Mouse (Mus musculus) brain, adult 2 months (tissue): Measurements from ENCODE around the gene Gspt1.
A peak's percentile ranks its signal among the peaks of the same experiment; 100 is the strongest.
"Not testable (repeated sequence)": the region's sequence is repeated elsewhere in the genome, so short reads cannot be mapped to it uniquely, and the experiment has no call there.

Experiments
- DNase-seq: peaks from one replicate; pipeline ENCODE4 v3.0.0; 2011; ENCODE audit warnings: low read depth, low spot score

Gspt1 gene

DNA sequence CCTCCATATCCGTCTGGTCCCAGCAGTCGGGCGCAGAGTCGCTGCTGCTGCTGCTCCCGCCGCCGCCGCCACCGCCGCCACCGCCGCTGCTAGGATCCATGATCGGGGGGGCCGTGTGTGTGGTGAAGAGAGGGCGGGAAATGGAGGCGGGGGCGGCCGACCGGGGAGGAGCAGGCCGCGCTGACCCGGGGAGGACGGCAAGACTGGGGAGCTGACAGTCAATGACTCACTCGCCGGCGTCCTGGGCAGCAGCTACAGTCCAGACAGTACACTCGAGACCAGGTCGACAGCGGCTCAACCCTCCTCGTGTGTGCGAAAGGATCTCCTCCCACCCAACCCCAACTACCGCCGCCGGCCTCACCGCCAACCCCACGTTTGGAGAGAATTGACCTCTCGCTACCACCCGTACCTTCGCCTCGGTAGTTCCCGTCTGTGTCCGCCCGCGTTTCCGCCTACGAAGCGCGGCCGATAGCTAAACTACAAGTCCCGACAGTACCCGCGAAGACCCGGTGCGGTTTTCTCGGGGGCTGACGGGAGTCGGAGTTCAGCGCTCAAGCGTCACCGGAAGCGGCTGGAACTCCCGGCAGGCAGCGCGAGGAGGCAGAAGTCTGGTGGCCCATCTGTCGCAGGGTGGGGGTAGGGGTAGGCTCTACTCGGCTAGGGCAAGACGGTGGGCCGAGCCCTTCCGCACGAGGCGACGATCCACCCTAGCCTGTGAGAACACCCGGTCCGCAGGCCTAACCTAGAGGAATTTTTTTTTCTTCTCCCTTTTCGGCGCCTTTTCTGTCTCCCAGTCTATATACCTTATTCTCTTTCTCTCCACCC, at the start of gene Gspt1:
Gene Gspt1, minus strand, starts transcription at position 428 of the 825 bp plus-strand sequence.
- DNase-seq: peak; percentile 100

DNA sequence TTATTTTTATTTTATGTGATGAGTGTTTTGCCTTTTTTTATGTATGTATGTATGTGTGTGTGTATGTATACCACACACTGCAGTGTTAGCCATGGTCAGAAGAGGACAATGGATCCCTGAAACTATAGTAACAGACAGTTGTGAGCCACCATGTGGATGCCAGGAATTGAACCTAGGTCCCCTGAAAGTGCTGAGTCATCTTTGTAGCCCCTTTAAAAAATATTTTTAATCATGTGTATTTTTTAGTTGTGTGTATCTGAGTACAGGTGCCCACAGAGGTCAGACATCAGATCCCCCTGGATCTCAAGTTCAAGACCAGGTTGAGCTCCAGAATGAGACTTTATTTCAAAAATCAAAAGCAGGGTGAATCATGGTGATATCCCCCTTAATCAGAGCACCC, 49.6 kb upstream of the Gspt1 start:
- no peak for DNase-seq

DNA sequence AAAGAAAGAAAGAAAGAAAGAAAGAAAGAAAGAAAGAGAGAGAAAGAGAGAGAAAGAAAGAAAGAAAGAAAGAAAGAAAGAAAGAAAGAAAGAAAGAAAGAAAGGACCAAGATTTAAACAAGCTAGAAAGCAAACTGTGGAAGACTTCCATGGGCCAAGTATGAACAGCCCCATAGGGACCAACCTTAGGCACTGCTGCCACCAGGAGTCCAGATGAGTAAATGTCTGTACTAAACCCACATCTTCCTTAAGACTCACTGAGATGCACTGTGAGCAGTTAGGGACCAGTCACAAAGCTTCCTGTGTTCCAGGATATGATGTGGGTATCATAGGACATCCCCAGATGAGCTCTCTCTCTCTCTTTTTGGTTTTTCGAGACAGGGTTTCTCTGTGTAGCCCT, 43.6 kb upstream of the Gspt1 start:
- DNase-seq: peak; percentile 69

DNA sequence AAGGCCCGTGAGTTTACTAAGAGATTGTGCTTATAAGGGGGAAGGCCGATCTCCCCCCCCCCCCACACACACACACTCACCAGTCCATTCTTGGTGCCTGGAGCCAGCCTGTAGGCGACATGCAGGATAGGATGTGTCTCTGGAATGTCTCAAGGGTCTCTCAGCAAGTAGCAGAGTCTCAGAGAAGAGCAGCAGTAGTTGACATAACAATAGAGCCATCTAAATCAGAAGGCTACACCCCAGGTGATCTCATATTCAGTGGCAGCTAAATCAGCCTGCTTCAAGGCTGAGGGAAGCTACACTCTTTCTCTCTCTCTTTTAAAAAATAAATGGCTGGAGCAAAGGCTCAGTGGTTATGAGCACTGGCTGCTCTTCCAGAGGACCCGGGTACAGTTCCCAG, 41.5 kb upstream of the Gspt1 start:
- DNase-seq: not testable (repeated sequence)

DNA sequence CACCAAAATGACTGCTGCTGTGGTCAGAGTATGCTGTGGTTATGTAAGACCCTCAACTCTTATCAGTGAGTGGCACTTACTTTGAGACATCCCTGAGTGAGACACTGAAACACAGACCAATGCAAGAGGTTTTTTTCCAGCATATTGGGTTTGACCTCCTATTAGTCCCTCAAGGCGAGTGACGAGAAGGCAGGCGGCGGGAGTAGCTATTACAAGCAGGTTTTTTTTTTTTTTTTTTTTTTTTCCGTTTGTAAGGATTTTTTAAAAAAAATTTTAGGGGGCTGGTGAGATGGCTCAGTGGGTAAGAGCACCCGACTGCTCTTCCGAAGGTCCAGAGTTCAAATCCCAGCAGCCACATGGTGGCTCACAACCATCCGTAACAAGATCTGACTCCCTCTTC, 34.7 kb upstream of the Gspt1 start:
- not testable (repeated sequence) for DNase-seq

DNA sequence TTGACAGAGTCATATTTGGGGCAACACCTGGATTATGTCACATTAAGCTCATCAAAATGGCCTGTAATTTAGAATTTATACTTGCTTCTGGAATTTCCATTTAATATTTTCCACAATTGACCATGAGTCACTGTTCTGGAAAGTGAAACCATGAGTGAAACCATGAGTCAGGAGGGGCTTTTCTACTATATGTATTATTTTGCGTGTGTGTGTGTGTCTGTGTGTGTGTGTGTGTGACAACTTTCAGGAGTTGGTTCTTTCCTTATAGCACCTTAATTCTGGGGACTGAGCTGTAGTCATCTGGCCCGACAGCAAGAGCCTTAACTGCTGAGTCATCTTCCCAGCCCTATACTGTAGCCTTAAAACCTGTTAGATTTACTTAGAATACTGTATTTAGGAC, 31.8 kb upstream of the Gspt1 start:
- no peak for DNase-seq

DNA sequence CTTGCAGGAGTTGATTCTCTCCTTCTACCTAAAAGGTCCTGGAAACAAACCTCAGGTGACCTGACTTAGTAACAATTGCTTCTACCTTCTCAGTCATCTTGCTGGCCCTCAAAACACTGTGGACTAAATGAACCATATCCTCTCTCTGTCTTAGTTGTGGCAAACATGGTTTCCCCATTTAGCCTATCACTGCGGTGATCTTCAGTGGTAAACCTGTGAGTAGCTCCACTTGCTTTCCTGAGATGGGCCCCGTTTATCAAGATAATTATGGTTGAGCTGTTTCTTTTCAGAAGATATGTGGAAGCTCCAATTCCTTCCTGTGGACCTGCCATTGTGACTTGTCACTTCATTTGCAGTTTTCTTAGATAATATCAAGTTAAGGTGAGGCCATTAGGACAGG, 30.8 kb upstream of the Gspt1 start:
- no peak for DNase-seq

DNA sequence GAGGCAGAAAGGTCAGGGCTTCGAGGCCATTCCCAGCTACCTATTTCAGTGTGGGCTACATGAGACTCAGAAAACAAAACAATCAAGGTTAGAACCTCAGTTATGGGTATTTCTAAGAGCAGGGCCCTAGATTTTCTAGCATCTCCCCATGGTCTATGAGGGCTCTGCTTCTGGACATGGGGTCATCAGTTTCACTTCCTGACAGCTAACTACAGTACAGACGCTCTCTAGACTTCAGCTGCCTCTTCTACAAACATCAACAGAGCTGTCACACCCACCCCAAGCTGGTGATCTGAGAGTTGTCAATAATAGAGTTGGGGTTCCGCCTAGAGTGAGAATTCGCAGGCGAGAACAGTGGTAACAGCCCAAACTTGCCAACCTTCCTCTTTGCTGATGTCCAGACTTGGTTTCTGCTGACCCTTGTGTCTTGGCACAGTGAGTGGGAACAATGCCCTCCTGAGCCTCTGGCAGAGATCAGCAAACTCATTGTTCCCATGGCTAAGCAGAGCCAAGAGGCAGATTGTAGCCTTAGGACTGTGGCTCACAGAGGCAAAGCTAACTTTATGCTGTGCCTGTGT, 28.6 kb upstream of the Gspt1 start:
- peak; percentile 81 for DNase-seq

DNA sequence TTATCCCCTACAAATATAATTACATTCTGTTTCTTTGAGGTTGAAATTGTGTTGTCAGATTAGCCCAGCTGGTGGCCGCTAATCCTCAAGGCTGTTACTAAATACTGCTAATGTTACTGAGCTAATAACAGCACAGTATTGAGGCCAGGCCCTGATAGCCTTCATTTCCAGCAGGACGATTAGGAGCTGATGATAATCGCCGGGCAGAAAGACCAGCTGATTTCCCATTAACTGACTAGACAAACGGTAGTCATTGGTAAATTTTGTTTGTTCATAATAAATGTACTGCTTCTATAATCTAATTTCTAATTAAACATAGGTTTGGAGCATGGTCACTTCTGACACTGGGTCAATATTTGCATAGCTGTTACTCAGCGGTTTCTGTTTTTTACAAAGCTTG, 24.7 kb upstream of the Gspt1 start:
- DNase-seq: no peak

DNA sequence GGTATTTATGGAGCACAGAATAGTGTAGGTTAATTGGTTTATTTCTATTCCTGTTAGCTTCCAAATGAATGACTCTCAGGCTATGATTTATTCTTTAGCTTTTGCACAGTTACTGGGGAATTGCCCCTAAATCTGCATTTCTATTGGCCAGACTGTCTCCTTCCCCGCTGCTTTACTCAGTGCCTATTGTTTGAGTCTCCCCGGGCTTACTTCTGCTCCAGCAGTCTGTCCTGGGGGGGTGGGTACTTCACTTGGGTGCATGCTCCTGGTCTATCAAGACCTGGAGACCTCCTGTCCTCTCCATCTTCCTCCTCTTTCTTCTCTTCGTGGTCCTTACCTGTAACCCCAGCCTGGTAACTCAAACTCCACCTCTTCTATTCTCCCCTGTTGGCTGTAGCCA, 22.8 kb upstream of the Gspt1 start:
- DNase-seq: no peak

DNA sequence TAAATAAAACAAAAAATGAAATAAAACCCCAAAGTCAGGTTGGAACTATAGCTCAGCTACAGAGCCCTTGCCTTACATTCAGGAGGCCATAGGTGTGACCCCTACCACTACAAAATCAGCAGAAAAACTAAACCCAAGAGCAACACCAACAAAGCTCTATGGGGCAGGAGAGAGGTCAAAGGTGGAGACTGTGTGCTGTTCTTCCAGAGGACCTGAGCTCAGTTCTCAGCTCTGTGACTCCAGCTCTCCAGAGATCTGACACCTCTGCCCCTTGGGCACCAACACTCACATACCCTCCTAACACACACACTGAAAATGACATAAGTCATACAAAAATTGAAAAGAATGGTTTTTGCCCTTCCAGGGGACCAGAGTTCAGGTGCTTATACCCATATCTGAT, 16.9 kb upstream of the Gspt1 start:
- no peak for DNase-seq

DNA sequence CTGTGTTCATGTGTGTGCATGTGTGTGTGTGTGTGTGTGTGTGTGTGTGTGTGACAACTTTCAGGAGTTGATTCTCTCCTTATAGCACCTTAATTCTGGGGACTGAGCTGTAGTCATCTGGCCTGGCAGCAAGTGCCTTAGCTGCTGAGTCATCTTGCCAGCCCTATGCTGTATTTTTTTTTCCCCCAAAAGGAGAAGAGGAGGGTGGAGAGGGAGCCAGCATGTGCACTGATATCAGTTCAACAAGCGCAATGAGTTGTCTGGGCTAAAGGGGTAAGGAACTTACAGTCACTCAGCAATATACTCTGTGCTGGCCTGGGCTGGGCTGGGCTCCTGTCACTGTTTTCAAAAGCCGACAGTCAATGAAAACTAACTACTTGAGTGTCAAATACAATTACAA, 16.5 kb upstream of the Gspt1 start:
- peak; percentile 57 for DNase-seq

DNA sequence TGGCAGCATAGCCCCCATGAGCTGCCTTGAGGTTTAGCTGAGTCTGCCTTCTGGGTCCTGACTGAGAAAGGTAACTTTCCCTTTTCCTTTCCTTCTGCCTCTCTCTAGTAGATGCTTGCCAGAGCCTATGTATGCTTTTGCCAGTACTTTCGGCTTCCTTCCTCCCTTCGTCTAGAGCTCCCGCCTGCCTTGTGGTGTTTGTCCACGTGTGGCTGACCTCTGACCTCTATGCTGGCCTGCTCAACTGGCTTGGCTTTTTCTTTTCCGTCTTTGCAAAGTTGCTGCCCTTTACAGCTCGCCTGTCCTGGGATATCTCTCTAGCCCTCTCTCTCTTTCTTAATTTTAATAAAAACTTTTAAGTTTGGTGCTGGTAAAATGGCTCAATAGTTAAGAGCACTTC, 15.7 kb upstream of the Gspt1 start:
- DNase-seq: no peak

DNA sequence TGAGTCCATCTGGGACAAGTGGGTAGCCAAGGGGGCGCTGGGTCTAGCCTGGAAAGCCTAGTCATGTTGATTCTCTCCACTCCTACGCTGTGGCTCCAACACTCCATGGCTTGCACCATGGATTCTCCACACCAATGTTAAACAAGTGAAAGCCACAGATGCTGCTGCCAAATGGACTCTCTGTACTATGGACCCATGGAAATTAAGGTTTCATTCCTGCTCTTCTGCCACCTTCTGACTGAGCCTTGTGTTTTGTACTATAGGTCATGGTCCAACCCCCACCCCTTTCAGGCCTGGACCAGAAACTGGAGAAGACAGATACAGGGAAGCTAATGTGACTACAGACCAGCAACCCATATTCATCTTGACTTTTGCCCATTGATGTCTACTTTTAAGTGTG, 12.4 kb upstream of the Gspt1 start:
- no peak for DNase-seq

DNA sequence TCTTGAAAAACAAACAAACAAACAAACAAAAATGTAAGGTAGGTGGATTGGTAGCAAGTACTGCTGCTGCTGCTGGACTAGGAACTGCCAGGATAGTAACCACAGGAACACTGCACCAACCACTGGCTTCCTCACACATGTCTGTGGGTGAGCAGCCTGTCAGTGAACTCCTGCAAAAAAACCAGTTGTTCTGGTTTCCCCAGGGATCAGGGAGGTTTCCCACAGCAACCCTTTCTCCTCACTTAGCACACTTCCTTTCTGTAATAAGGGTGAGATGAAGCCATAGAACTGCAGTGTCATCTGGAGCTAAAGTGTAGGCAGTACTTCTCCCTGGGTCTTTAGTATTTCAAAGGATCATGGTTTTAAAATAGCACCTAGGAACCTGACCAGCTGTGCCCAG, 9.1 kb upstream of the Gspt1 start:
- DNase-seq: no peak

DNA sequence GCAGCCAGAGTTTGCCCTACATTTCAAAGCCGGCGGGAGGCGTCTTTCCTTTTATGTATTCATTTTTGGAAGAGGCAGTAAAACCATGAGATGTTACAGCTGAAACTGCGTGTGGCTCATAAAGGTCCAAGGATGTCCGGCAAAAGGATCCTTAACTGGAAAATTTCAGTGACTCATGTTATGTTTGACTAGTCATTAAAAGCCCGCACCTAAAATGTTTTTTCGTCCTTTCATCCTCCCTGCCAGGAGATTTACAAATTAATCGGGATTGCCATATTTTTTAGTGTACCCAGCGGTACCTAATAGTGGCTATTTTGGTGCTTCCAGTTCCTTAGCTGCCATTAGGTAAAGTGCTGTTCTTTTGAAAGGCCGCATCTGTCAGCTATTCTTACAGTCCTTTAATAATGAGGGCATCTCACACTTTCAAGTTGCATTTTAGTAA, 619 bp upstream of the Gspt1 start:
- DNase-seq: no peak

DNA sequence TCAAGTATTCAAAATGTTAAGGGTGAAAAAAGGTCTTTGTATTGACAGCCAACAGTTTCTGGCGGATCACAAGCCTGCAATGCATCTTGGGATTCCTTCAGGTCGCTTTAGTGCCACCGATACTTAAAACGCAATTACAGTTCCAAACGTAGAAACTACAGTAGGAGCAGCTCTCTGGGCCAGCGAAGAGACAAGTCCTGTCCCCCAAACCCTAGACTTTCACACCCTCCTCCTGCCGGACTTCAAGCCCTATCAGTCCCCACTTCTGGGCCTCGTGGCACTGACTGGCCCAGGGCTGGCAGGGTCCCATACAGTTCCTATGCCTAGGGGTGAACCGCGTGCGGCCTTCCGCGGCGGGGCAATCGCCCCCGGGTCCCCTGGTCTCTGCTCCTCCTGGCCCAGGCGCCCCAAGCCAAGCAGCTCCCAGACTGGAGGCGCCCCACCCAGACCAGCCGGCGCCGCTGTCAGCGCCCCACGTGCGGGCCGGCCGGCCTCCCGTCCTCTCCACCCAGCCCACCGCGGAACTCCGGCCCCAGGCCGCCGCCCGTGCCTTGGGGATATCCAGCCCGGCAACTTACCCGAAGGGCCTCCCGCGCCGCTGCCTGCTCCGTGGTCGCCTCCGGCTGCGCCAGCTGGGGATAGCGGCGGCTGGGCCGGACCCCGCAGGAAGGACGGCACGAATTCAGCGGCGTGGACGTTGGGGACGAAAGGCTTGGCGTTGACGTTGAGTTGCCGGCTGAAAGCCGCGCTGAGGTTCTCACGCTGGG, 877 bp downstream of the Gspt1 start:
- peak; percentile 54 for DNase-seq

DNA sequence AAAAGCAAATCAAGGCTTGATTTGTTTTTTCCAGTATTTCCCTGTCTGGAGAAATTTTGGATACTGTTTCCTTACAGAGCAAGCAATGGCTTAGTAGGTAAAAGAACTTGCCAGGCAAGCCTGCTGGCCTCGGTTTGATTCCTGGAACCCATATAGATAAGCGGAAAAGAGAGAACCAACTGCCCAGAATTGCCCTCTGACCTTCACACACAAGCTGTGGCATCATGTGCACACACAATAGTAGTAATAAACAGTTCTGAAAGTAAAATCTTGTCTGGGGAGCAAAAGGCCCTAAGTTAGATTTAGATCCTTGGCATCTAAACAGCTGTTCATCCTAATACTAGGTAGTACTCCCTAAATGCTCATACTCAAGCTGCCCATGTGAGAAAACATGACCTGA, 6.3 kb downstream of the Gspt1 start:
- no peak for DNase-seq

DNA sequence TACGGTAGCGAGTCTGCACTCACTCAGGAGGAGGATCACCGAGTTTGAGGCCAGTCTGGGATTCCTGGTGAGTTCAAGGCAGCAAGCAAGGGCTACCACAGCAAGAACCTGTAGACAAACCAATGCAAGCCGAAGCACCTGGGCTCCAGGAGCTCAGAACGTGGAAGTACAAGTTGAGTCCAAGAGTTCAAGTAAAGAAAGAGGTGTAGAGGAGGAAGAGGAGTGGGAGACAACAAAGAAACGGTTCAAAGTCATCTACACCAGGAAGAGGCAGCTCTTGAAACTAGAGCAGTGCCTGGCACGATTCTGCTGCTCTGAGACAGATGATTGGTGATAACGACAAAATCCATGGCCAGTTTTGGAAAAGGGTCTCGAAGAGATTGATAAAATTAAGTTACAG, 8.4 kb downstream of the Gspt1 start:
- DNase-seq: no peak

DNA sequence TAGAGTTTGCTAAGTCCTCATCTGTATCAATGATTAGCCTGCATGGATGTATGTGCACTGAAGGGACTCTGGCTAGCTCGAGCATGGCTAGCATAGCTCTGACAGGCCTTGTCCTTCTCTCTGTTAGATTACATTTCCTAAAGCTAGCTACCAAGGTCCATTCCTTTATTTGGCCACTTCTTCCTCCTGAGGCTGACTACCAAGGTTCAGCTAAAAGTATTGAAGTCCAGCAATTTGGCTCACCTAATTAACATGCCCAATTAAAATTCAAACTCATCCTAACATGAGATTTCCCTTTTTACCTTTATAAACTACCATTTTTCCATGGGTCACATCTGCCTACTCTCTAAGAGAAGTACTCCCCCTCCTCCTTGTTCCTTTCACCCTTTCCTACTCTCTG, 11.7 kb downstream of the Gspt1 start:
- DNase-seq: no peak

DNA sequence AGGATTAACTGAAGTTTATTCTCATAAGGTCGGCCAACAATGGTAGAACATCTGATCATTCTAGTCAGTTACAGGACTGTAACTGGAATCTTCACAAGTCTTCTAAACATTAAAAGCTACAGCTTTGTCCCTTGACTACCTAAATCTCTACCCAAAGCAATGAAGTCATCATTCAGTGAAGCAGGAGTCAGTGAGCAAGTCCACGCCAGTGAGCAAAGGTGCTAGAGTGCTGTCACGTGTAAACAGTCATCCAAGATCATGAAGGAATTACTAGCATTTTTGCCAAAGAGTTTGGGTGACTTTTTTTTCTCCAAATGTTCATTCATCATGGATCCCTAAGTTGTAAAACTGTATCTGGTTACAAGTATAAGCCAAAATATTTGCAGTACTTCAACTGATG, 36.3 kb downstream of the Gspt1 start:
- DNase-seq: no peak

DNA sequence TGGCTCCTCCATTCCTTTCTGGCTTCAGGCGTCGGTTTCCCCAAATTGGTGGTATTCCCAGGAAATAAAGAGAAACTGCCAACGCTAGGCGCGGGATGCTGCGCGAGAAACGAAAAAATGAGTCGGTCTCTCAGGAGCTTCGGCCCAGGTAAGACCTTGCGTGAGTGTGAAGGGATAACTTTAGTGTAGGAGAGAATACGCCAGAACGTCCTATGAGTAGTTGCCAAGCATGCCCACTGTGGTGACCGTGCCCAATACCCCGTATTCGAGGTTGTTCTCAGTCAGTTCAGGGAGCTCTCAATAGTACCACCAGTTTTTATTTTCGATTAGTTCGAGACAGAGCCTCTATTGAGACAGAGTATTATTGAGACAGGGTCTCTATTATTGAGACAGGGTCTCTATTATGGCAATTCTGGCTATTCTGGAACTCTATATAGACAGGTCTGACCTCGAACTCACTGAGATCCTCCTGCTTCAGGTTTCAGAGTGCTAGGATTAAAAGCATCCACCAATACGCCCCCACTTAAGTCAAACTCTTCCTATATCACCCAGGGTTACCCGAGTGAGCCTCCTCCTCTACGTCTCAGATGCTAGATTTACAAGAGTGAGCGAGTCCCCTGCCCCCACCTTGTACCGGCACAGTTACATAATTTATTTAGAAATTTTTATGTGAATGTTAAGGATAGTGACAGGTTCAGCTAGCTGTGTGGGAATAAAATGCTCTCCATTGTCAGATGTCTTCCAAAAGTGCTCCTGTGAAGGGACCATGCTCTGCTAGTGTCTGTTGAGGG, 50.3 kb downstream of the Gspt1 start:
- peak; percentile 24 for DNase-seq
